Mouse (Mus musculus): ENCODE data around the gene Bzw1.
A peak's percentile ranks its signal among the peaks of the same experiment; 100 is the strongest.
"Not testable (repeated sequence)": the region's sequence is repeated elsewhere in the genome, so short reads cannot be mapped to it uniquely, and the experiment has no call there.

Bzw1 gene

GRCm38 (mm10) chr1:58392652-58393283 lies at the start of gene Bzw1:
Gene Bzw1 (plus strand): TSS chr1:58392898.
- DNase-seq: peak; percentile 94

GRCm38 (mm10) chr1:58343861-58344260 lies 48.8 kb upstream of the Bzw1 start:
- DNase-seq: no peak

GRCm38 (mm10) chr1:58344570-58344969 lies 48.1 kb upstream of the Bzw1 start:
- DNase-seq: no peak

- DNase-seq: no peak
Measured at GRCm38 (mm10) chr1:58346159-58346558, 46.5 kb upstream of the Bzw1 start.

- no peak for DNase-seq
Measured at GRCm38 (mm10) chr1:58348712-58349111, 44.0 kb upstream of the Bzw1 start.

- DNase-seq: no peak
Measured at GRCm38 (mm10) chr1:58353238-58353893, 39.3 kb upstream of the Bzw1 start.

- DNase-seq: peak; percentile 84
Measured at GRCm38 (mm10) chr1:58358958-58359901, 33.5 kb upstream of the Bzw1 start.

- DNase-seq: no peak
Measured at GRCm38 (mm10) chr1:58362296-58362695, 30.4 kb upstream of the Bzw1 start.

- DNase-seq: no peak
Measured at GRCm38 (mm10) chr1:58364551-58364950, 28.1 kb upstream of the Bzw1 start.

- DNase-seq: no peak
Measured at GRCm38 (mm10) chr1:58365829-58366228, 26.9 kb upstream of the Bzw1 start.

- DNase-seq: peak; percentile 38
Measured at GRCm38 (mm10) chr1:58366737-58367471, 25.8 kb upstream of the Bzw1 start.

- DNase-seq: no peak
Measured at GRCm38 (mm10) chr1:58369716-58370115, 23.0 kb upstream of the Bzw1 start.

GRCm38 (mm10) chr1:58374266-58374665 lies 18.4 kb upstream of the Bzw1 start:
- not testable (repeated sequence) for DNase-seq

GRCm38 (mm10) chr1:58375574-58376147 lies 17.0 kb upstream of the Bzw1 start:
- DNase-seq: no peak

GRCm38 (mm10) chr1:58382586-58383281 lies 10.0 kb upstream of the Bzw1 start:
- no peak for DNase-seq

- no peak for DNase-seq
Measured at GRCm38 (mm10) chr1:58391421-58392267, 1.1 kb upstream of the Bzw1 start.

GRCm38 (mm10) chr1:58392268-58392651 lies 438 bp upstream of the Bzw1 start:
- no peak for DNase-seq

GRCm38 (mm10) chr1:58393284-58394195 lies 842 bp downstream of the Bzw1 start:
- DNase-seq: peak; percentile 57

- no peak for DNase-seq
Measured at GRCm38 (mm10) chr1:58395341-58395740, 2.6 kb downstream of the Bzw1 start.

- DNase-seq: no peak
Measured at GRCm38 (mm10) chr1:58396179-58396578, 3.5 kb downstream of the Bzw1 start.

Data from right cerebral cortex, adult 18-20 months (tissue).